Mouse (Mus musculus) mature B cell (primary cell): ENCODE results near the gene Col12a1.

Experiments used
- in situ Hi-C: fragments of 300-500 bp; cut with MboI; formaldehyde crosslinking; loops from 2 replicates; pipeline ENCODE4 v1.14.3; 2019

Gene Col12a1

DNA sequence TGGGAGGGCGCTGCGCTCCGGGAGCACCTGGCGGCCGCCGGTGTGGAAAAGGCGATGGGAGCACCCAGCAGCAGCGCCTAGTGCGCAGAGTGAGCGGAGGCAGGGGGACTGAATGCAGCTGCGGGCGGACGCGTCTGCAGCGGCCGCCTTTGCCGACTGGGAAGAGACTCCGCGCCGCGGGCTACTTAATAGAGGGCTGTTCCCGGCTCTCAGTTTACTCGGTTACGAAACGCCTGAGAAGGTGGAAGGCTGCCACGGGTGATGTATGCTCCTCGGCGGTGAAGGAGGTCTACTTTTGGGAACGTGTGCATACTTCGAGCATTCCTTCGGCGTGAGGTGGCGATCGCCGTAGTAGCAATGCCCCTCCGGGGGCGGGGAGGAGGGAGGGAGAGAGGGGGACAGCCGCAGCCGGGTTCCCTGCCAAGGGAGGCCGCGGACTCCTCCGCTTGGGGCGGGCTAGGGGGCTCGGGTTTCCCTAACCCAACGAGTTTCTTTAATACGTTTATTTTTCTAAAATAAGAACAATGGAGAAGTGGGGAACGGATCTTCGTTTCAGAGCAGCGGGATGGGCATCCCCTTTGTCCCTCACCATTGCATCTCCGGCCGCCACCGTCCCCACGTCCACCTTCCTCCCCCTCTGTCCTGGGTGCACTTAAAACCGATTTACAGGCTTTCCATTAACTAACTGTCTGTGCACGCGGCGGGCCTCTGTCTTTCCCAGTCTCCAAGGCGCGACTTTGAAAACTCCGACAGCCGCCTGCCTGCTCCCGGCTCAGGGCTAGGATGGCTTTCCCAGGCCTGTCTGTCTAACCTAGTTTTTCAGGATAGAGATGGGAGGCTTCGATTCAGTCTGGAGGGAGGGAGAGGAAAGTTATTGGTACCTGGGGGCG lies at the start of gene Col12a1:
Col12a1 (minus strand) TSS at position 351 of the 890 bp plus-strand sequence.
- in situ Hi-C loops = no loop called here

DNA sequence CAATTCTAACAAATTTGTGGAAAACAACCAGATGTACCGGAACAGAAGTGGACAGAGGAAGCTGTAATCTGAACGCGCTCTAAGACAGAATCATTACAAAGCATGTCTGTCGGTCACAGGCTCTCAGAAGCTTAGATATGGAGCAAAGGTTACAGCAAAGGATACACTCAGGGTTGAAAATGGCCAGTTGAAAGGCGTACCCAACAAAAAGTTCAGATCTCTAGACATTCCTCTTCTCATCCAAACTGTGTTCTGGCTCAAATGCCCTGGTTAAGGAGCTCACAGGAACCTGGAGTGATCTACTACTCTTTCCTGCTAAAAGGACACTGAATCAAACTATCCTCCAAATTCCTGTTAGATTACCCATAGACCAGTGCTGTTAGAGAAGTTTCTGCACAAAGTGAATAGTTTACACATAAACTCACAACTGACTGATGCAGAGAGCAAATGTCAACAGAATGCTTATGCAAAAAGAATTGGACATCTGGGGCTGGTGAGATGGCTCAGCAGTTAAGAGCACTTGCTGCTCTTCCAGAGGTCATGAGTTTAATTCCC lies 48.4 kb upstream of the Col12a1 start:
- in situ Hi-C loops = no loop called here

DNA sequence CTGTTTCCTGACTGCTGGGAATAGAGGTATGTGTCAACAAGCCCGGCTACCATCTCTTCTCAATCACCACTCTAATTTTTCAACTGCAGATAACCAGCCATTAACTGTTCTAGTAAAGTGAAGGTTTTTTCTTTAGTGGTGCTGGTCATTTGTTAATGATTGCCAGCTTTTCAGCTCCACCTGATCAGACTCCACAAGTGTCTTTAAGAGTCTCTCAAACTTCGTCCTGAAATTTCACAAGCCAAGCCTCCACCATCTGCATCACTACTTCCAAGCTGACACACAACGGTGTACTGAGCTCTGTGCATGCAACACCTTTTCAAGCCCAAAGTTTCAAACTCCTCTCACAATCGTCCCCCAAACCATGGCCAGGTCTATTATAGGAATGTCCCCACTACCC lies 46.7 kb upstream of the Col12a1 start:
- in situ Hi-C loops = no loop called here

DNA sequence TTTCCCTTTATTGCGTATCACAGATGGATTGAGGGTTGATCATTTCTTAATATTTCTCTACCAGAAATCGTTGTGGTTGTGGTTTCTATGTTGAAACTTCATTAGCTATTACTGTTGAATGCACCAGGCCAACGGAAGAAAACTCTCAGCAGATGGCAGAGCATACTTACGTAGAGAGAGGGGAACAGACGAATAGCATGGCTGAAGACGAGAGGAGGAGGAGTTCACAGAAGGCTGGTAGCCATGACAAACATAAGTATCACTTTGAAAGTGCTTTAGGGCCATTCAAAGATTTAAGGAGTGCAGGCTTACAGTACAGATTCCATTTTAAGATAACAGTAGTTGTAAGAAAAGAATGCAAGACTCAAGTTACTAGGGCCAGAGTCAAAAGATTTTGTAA lies 43.9 kb upstream of the Col12a1 start:
- in situ Hi-C loops = no loop called here

DNA sequence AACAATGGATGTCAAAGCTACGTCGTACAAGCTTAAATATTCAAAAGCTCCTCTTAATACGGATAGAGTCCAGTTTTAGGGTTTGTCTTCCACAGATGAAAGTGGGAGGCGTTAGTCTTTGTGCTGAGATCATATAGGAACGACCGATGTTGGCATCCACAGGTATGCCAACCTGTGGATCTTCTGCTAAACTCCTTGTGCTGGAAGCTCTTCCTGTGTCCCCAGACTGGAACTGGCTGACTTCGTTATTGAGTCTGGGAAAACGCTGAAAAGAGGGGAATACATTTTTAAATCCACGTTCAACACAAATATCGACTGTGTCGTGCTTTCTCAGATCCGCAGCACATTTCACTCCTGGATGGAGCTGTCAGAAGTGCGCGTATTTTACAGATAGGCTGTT lies 41.4 kb upstream of the Col12a1 start:
- in situ Hi-C loops = no loop called here

DNA sequence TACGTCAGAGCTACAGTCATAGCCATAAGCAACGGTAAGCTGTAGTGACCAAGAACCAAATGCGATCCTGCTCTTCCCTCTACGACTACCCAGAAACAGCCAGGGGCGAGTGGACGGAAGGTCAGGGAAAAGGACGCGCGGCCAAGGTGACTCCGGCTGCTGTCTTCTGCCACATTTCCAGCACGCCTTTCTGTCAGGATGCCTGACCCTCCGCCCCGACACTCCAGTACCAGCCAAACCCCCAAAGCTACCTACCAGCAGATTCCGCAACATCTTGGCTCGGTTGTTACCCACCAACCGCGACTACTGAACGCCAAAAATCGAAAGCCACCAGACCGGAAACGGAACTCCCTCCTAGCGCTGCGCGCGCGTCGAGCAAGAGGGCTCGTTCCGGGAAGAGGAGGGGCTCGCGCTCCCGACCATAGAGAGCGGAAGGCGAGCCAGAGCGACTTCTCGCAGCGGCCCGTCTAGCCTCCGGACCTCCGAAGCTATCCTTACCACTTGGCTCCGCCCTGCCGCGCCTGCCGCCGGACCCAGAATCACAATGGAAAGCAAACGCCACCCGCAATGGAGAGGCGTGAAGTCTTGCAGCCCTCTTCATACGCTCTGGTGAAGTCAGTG lies 40.9 kb upstream of the Col12a1 start, which contains the start of gene Cox7a2:
Cox7a2 (minus strand) TSS at position 494 of the 621 bp plus-strand sequence.
- in situ Hi-C loops = no loop called here

DNA sequence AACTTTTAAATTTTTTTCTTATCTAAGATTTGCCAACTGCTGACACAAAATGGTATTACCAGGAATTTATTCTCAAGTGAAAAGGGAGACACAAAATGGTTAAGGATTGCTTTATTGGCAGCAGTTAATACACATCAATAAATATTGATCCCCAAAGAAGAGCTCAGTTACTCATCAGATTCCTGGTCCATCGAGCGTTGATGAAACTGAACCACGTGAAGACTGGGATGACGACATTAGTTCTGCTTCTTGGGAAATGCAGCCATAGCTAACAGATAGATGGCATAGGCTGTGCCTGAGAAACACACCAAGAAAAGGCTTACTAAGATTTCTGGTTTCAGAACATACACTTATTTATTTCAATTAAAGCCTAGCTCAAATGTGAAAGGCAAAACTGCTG lies 36.7 kb upstream of the Col12a1 start:
- in situ Hi-C loops = no loop called here

DNA sequence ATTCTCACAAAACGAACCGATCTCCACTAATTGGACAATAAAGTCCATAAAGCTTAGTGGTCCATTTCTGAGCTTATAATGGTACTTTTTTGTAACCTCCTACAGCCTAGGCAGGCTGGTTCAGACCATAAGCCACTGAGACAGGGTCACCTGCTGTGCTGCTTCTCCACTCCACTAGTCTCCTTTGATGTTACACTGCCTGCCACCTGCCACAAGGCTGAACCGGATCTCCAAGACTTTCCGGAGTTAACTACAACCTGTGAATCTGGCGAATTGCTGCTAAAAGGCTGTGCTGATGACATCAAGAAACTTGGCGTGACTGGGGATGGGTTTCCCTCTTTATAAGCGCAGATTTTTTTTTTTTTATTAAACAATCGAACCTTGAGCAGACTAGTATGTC lies 33.2 kb upstream of the Col12a1 start:
- in situ Hi-C loops = no loop called here

DNA sequence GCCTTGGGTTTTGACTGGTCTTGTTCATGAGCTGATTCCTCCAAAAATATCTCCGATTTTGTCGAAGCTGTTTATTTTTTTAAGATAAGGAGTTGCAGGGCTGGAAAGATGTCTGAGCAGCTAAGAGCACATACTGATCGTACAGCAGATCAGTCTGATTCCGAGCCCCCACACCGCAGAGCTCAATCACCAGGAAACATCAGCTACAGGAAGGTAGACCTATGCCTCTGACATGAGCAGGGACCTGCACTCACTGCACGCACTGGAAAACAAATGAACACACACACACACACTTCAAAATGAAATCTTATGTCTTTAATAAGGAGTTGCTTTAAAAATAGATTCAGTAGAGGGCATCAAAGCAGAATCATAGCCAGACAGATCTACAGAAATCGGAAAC lies 32.1 kb upstream of the Col12a1 start:
- in situ Hi-C loops = no loop called here

DNA sequence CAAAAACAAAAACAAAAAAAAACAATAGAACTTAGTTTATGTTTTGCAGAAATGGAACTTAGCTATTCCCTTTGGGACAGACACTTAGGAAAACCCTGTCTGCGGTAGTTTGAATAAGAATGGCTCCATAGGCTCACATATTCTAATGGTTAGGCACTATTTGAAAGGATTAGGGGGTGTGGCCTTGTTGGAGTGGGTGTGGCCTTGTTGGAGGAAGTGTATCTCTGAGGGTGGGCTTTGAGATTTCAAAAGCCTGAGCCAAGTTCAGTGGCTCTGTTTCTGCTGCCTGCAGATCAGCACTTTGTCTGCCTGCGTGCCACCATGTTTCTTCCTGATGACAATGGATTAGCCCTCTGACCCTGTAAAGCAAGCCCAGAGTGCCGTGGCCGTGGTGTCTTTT lies 26.4 kb upstream of the Col12a1 start:
- in situ Hi-C loops = no loop called here

DNA sequence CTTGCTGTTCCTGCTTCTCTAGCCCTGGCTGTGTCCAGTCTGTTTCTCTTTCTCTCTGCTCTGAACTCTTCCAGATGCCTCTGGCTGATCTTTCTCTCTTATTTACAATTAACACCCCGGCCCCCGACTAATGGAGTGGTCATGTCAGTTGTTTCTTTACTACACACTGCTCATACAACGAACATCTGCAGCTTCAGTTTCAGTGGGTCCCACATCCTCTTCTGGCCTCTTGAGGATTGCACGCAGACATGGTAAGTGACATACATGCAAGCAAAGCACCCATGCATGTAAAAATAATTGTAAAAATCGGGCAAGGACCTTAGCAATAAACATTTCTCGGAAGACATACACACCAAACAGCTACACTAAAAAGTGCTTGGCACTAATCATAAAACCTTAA lies 17.0 kb upstream of the Col12a1 start:
- in situ Hi-C loops = no loop called here

DNA sequence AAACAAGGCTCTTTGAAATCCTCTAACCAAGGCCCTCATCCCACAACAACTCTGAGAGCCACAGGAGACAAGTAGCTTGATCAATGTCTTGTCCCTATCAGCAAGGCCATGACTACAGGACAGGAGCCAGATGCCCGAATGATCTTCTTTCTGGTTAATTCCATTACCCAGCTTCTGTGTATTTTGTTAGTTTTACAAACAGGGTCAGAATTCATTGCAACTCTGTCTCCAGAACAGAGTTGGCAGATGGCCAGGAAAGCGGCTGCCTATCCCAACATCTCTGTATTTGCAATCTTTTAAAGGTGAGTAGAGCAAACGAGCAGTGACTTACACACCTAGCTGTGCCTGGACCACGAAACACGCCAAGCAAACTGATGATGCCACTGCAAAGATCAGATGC lies 11.7 kb upstream of the Col12a1 start:
- in situ Hi-C loops = no loop called here

DNA sequence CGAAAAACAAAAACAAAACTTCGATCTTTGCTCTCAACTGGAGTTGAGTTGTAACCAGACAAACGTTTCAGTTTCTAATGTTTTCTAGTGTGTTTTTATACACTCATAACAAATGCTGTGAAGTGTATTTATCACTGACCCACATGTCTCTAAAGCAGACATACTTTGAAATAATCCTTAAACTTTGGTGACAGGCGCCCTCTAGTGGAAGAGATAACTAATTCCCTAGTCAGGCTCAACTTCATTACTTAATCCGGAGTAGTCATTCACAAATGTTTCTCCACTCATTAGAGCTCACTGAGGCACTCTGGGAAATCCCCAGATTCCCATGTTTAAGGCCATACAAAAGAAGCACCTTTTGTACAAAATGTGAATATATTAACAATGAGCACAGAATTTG lies 4.5 kb upstream of the Col12a1 start:
- in situ Hi-C loops = no loop called here

DNA sequence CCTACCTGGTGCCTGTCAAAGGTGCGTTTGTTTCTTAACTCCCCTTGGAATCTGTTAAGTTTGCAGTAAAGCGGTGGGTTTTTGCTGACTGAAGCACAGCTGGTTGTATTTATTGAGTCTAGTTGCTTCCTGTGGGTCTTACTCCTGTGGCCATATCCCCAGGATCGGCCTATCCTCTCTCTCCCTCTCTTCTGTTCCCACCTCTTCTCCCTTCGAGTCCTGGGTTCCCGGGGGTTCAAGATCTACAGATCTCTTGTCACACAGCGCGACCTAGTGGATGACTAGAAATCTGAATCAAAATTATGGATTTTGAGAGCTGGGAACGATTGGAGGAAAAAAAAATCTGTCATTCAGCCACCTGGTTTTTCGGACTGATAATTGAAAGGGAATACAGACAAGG lies 2.4 kb upstream of the Col12a1 start:
- in situ Hi-C loops = no loop called here

DNA sequence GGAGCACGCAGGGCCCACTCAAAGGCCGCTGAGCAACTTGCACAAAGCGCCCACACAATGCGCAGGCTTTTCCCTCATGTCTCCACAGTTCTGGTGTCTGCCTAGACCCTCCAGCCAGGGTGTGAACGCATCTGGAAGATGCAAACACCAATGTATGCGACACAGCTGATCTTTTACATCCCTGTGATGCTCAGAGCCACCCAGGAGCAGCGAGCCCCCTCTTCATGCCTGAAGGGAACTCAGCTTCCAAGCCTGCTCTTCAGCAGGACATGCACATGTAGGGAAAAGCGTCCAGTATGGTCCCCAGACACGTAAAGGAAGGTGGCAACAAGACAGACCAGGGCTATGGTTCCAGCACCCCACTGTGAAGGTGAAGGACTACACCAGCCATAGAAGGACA lies 1.5 kb upstream of the Col12a1 start:
- in situ Hi-C loops = no loop called here

DNA sequence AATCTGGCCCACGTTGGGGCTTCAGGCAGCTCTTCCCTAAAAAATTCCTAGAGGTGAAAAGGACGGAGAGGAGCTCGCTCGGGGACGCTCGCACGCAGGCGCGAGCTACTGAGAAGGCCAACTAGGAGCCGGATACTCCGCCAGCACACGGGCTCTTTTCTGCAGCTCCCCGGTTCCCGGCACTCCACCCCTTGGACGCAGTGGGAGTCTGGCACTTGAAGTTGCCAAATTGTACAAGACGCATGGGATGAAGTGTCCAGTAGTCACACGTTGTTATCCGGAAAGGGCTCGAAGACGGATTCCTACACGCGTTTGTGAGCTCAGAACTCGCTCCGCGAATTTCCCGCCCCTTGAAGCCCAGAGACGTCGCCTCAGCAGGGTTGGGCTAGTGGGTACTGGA lies 820 bp upstream of the Col12a1 start:
- in situ Hi-C loops = no loop called here

DNA sequence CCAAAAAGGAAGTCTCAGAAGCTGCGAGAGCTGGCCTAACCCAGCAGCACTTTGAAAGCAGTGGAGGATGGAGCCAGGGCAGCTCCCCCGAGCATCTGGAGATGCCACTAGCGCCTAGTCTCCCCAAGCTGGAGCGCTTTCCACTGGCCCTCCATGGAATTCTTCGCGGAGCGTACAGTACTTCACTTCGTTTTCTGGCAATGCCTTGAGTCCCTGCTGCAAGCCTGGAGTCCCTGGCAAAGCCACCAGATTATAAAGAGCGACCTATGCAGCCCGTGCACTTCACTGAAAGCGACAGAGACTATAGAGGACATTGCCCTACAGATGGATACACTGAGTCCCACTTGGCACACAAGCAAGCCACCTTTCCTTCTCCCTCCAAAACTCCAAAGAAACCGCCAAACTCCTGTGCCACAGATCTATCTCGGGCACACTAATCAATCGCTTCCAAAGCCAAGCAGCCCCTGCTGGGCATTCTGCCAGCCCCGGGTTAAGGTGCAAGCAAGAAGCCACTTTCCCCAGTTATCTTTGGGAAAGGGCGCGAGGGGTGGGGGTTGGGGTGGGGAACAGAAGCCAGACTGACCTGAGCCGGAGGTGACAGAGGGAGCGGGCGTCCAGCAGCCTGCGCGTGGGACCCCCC lies 675 bp downstream of the Col12a1 start:
- in situ Hi-C loops = no loop called here

DNA sequence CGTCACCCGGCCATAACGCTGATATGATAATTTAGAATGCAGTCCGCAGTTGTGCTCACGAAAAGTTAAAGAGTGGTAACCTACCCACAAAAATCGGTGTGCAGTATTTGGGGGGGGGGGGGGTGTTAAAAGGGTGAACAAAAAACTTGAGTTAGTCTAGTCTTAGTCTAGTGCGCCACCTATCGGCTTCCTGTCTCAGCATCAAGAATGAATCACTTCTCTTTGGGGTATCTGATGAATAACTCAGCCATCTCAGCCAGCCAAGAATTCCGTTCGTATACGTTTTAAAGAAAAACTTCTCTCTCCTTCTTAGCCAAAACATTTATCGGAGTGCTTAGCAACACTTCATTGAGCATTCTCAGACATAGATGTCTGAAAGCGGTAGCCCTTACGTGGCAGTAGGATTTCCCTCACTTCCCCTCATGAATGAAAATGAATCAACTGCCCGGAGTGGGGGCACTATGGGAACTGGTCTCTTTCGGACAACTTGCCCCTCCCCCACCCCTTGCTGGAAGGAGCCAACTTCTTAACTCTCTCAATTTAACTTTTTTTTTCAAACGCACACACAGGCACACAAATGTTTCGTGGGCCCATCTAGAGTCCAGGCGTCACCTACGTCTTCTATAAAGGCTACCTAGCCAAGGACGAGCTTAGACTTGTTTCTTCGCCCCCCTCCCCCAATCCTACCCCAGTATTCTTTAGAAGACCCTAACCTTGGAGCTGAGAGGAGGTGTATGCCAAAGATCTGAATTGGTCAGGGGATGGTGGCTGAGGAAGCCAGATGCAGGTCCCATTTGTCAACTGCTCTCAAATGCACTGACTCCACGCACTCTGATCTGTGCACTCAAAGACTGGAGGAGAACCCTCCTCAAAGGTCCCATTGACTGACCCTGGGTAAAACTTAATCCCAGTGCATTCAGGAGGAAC lies 1.5 kb downstream of the Col12a1 start:
- in situ Hi-C loops = no loop called here

DNA sequence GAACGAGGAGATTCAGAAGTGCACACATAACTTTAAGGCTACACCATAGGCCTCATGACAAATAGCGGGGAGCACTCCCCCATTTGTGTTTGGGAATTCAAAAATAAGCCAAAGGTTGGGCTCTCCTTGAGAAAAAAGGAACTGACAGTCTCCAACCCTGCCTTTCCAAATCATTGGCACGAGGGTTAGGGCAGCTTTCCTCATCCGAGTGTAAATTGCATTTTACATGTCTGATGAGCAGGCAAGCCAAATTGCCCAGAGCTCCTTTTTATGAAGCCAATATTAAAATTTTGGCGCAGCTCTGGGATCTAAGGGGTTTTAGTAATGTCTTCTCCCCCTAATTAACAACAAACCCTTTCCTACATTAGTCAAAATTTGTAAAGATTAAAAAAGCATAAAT lies 2.1 kb downstream of the Col12a1 start:
- in situ Hi-C loops = no loop called here

DNA sequence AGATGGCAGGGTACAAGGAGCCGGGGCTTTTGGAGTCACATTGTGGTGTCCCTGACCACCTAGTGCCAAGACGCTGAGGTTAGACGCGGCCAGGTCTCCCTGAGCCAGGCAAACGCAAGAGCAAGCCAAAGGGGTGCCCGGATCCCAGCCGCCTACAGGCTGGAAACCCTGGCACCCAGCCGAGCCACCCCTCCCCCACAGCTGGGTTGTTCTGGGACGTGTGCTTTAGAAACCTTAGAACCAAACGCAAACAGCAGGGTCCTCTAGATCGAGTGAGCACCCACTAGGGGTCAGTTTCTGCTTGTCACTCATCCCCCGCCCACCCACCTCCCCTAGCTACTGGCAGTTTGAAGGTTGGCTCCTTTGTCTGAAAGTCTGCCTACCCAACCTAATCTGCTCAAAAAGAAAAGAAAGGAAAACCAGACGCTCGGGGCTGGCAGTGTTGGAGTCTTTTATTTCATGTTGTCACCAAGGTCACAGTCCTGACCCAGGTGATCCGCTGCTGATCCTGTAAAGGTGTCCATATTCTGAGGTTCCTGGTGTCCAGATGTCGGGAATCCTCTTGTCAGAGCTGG lies 4.1 kb downstream of the Col12a1 start:
- in situ Hi-C loops = no loop called here
